Mouse (Mus musculus): Measurements from ENCODE around the gene Ctss. TPM values are rescaled to one million over a fixed set of nuclear protein-coding genes. Genes with fewer than 3 reads are reported as not detected.

The Ctss gene
- total RNA-seq (2018; cell fraction: chromatin; rRNA removed) = 100 to 1,000 TPM; 123 to 423 (median 235) TPM
- total RNA-seq (2018; cell fraction: cytosol; rRNA removed) = 1,000 to 10,000 TPM; 2,639 to 4,991 (median 3,753) TPM
- total RNA-seq (2018; cell fraction: nucleus; rRNA removed) = 1,000 to 10,000 TPM in 25 of 26 experiments, 100 to 1,000 TPM in 1; 662 to 5,760 (median 3,354) TPM
- polyA plus RNA-seq (2018) = 4,472 to 5,209 TPM (median 4,886 TPM) in 3 replicates

DNA sequence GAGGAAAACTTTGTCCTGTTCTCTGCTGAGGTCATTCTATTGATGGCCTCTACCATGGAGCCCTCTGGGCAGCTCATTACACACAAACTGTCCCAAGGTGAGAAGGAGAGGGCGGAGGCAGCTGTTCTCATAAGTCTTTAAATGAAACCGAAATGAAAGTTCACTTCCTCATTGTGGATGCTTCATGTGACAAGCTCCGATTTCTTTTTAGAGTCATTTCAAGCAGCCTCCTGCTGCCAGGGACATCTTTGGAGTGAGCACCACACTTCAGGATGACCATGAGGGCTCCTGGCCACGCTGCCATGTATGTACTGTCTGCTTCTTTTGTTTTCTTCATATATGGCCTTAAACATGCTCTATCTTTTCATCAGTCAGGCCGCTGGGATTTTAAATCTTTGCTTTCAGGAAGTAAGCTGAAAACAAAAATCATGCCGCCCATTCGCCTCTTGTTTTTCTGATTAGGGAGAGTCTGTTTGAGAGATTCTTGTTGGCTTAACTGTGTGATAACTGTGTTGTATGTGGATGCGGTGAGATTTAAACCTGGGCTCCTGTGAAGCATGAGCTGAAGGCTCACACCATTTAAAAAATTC, at the start of gene Ctss:
Ctss (plus strand) TSS at position 165 of the 590 bp plus-strand sequence.
- Histone ChIP-seq H3K79me2 (ENCODE audit: inconsistent target) (peaks cover 86% of the 10 kb centered on the region), H3K27ac (peak within 1 kb of the TSS; percentile 92), H3K36me3 (ENCODE audit: inconsistent target) (peaks cover 8% of the 10 kb centered on the region; the same call in 1 of the 2 replicates), H3K4me3 (ENCODE audit: inconsistent target) (peak within 1 kb of the TSS; percentile 71)
- 8% methylated on average over 8 of the region's 8 CpGs for WGBS (ENCODE audit: missing documents)

DNA sequence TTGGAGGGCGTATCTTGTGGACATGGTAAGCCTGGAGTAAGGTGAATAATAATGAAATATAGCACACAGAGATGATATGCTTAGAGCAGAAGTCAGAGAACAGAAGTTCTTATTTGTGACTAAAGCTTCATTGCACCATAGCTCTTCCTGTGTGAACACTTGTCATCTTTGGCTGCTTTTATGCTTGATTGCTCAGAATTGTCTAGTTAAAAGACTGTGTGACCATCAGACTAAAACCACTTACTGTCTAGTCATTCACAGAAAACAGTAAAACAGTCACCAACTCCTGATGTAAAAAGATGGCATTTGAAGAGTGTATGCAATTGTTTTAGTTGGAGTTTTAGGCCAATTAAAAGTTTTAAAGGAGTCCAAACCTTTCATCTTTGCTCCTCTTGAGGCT, 47.6 kb upstream of the Ctss start:
- 100% methylated on average over 1 of the region's 1 CpGs for WGBS (ENCODE audit: missing documents)
- H3K27ac ChIP-seq = no peak overlapping the region
- H3K4me3 ChIP-seq (ENCODE audit: inconsistent target) = no peak overlapping the region
- no peaks in the 10 kb centered on the region for H3K79me2 ChIP-seq (ENCODE audit: inconsistent target)
- H3K36me3 ChIP-seq (ENCODE audit: inconsistent target) = peaks cover 55% of the 10 kb centered on the region

GRCm38 (mm10) chr3:95486421-95486820, 40.2 kb upstream of the Ctss start:
- Histone ChIP-seq H3K79me2 (ENCODE audit: inconsistent target) (no peaks in the 10 kb centered on the region), H3K36me3 (ENCODE audit: inconsistent target) (peaks cover 53% of the 10 kb centered on the region), H3K4me3 (ENCODE audit: inconsistent target) (no peak overlapping the region), H3K27ac (no peak overlapping the region)
- 9% methylated on average over 2 of the region's 2 CpGs for WGBS (ENCODE audit: missing documents)

- H3K4me3 ChIP-seq (ENCODE audit: inconsistent target) = no peak overlapping the region
- WGBS (ENCODE audit: missing documents) = 97% methylated on average over 3 of the region's 3 CpGs
- no peaks in the 10 kb centered on the region for H3K79me2 ChIP-seq (ENCODE audit: inconsistent target)
- no peak overlapping the region for H3K27ac ChIP-seq
- H3K36me3 ChIP-seq (ENCODE audit: inconsistent target) = peaks cover 61% of the 10 kb centered on the region
These were observed 37.9 kb upstream of the Ctss start for GRCm38 (mm10) chr3:95488679-95489078.

DNA sequence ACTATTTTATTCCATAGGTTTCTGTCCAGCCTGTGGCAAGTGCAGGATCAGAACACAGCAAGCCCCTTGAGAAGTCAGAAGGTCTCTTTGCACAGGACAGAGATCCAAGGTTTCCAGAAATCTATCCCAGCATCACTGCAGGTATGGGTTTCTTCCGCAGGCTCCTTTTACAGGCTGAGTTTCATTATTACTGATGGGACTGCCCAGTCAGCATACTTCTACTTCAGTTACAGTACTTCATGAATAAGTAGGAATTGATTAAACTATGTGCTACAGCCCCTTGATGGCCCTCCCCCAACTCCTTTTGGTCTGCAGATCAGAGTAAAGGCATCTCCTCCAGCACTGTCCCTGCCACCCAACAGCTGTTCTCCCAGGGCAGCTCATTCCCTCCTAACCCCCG, 36.3 kb upstream of the Ctss start:
- Histone ChIP-seq H3K79me2 (ENCODE audit: inconsistent target) (no peaks in the 10 kb centered on the region), H3K4me3 (ENCODE audit: inconsistent target) (no peak overlapping the region), H3K27ac (no peak overlapping the region), H3K36me3 (ENCODE audit: inconsistent target) (peaks cover 47% of the 10 kb centered on the region)
- 100% methylated on average over 2 of the region's 2 CpGs for WGBS (ENCODE audit: missing documents)

DNA sequence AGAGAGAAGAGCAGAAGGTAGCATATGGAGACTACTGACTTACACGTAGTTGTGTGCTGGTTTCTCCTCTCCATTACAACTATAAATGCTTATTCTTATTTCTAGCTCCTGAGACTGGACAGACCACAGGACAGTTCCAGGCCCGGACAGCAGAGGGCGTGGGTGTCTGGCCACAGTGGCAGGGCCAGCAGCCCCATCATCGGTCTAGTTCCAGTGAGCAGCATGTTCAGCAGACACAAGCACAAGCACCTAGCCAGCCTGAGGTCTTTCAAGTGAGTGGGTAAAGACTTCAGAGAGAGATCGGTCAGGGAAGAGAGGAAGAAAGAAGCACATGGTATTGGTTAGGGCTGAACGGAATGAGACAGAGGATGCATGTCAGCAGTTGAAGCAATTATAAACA, 32.2 kb upstream of the Ctss start:
- Histone ChIP-seq H3K79me2 (ENCODE audit: inconsistent target) (no peaks in the 10 kb centered on the region), H3K4me3 (ENCODE audit: inconsistent target) (no peak overlapping the region), H3K27ac (peak overlapping the region; percentile 72), H3K36me3 (ENCODE audit: inconsistent target) (peaks cover 30% of the 10 kb centered on the region)
- 59% methylated on average over 6 of the region's 6 CpGs for WGBS (ENCODE audit: missing documents)

- H3K36me3 ChIP-seq (ENCODE audit: inconsistent target) = no peaks in the 10 kb centered on the region
- peak overlapping the region; percentile 88 for H3K27ac ChIP-seq
- H3K4me3 ChIP-seq (ENCODE audit: inconsistent target) = no peak overlapping the region
- H3K79me2 ChIP-seq (ENCODE audit: inconsistent target) = no peaks in the 10 kb centered on the region
- WGBS (ENCODE audit: missing documents) = 91% methylated on average over 2 of the region's 2 CpGs
These were observed 28.4 kb upstream of the Ctss start for GRCm38 (mm10) chr3:95498229-95498628.

GRCm38 (mm10) chr3:95499024-95499423, 27.6 kb upstream of the Ctss start, which contains the start of gene Ctsk:
Ctsk (plus strand) TSS chr3:95499256.
- H3K79me2 ChIP-seq (ENCODE audit: inconsistent target) = no peaks in the 10 kb centered on the region
- no peak within 1 kb of the TSS for H3K4me3 ChIP-seq (ENCODE audit: inconsistent target)
- no peaks in the 10 kb centered on the region for H3K36me3 ChIP-seq (ENCODE audit: inconsistent target)
- peak within 1 kb of the TSS; percentile 88 for H3K27ac ChIP-seq
- WGBS (ENCODE audit: missing documents) = 95% methylated on average over 7 of the region's 7 CpGs

DNA sequence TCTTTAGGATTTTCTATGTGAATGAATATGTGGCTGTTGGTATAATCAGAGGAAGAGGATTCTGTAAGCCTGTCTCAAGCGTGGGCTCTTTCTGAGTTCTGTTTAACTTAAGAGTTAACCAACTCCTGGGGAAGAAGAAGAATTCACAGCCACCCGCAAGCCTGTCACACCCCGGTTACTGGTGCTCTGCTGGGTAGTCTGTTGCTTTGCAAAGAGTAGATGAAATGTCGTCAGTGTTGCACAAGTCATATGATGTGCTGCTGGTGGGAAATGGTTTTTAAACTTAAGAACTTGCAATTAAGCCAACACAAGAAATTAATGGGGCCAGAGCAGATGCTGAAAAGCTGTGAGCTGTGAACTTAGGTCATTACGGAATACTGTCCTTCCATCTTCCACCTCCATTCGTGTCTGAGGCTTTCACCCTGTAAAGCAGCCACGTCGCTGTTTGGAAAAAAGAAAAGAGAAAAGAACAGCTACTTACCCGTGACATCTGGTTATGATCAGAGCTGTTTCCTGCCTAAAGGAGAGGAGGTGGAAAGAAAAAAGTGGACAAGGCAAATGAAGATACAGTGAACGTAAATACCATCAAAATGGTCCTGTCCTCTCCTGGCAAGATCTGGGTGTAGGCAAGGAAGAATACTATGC, 27.0 kb upstream of the Ctss start:
- 80% methylated on average over 10 of the region's 10 CpGs for WGBS (ENCODE audit: missing documents)
- Histone ChIP-seq H3K27ac (peak overlapping the region; percentile 88), H3K79me2 (ENCODE audit: inconsistent target) (no peaks in the 10 kb centered on the region), H3K36me3 (ENCODE audit: inconsistent target) (no peaks in the 10 kb centered on the region), H3K4me3 (ENCODE audit: inconsistent target) (no peak overlapping the region)

DNA sequence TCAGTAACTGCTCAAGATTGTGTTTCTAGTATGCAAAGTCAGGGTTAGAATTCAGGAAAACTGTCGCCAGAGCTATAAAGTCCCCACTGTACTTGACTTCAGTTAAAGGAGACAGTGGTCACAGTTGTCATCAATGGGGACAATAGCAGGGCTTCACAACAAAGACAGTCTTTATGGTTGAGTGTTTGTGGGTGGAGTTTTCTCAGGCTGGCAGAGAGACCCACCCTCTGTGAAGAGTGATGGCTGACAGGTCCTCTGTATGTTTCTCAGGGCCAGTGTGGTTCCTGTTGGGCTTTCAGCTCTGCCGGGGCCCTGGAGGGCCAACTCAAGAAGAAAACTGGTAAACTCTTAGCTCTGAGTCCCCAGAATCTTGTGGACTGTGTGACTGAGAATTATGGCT, 24.3 kb upstream of the Ctss start:
- H3K36me3 ChIP-seq (ENCODE audit: inconsistent target) = no peaks in the 10 kb centered on the region
- no peaks in the 10 kb centered on the region for H3K79me2 ChIP-seq (ENCODE audit: inconsistent target)
- no peak overlapping the region for H3K27ac ChIP-seq
- H3K4me3 ChIP-seq (ENCODE audit: inconsistent target) = no peak overlapping the region
- 80% methylated on average over 1 of the region's 2 CpGs for WGBS (ENCODE audit: missing documents)

DNA sequence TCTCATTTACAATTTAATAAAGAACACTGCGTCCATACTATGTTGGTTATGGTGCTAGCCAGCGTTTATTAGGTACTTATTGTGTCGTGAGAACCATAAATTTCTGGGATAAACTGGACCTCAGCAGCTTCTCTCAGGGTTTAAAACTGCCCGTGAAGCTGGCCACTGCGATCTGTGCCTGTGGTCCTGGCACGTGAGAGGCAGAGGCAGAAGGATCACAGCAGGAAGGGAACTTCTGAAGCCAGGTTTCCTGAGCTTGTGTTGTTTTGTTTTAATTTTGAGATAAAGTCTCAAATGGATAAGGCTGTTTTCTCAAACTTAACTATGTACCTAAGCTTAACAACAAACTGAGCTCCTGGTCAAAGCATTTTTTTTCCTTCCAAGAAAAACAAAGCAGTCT, 17.2 kb upstream of the Ctss start:
- Histone ChIP-seq H3K27ac (peak overlapping the region; percentile 84), H3K4me3 (ENCODE audit: inconsistent target) (no peak overlapping the region), H3K36me3 (ENCODE audit: inconsistent target) (no peaks in the 10 kb centered on the region), H3K79me2 (ENCODE audit: inconsistent target) (no peaks in the 10 kb centered on the region)
- WGBS (ENCODE audit: missing documents) = 42% methylated on average over 6 of the region's 6 CpGs

GRCm38 (mm10) chr3:95511611-95512180, 14.9 kb upstream of the Ctss start:
- peak overlapping the region; percentile 84 for H3K27ac ChIP-seq
- no peak overlapping the region for H3K4me3 ChIP-seq (ENCODE audit: inconsistent target)
- WGBS (ENCODE audit: missing documents) = 7% methylated on average over 9 of the region's 9 CpGs

GRCm38 (mm10) chr3:95516614-95517041, 10.0 kb upstream of the Ctss start:
- no peak overlapping the region for H3K4me3 ChIP-seq (ENCODE audit: inconsistent target)
- WGBS (ENCODE audit: missing documents) = 97% methylated on average over 3 of the region's 3 CpGs
- no peaks in the 10 kb centered on the region for H3K36me3 ChIP-seq (ENCODE audit: inconsistent target)
- H3K27ac ChIP-seq = peak overlapping the region; percentile 92
- peaks cover 14% of the 10 kb centered on the region; the same call in 1 of the 2 replicates for H3K79me2 ChIP-seq (ENCODE audit: inconsistent target)

More at GRCm38 (mm10) chr3:95511611-95512180, 14.9 kb upstream of the Ctss start:
- no peaks in the 10 kb centered on the region for H3K79me2 ChIP-seq (ENCODE audit: inconsistent target)
- H3K36me3 ChIP-seq (ENCODE audit: inconsistent target) = no peaks in the 10 kb centered on the region

GRCm38 (mm10) chr3:95517493-95517898, 9.1 kb upstream of the Ctss start:
- Histone ChIP-seq H3K36me3 (ENCODE audit: inconsistent target) (no peaks in the 10 kb centered on the region), H3K4me3 (ENCODE audit: inconsistent target) (no peak overlapping the region), H3K27ac (peak overlapping the region; percentile 92), H3K79me2 (ENCODE audit: inconsistent target) (peaks cover 21% of the 10 kb centered on the region; the same call in 1 of the 2 replicates)
- WGBS (ENCODE audit: missing documents) = 29% methylated on average over 9 of the region's 10 CpGs

DNA sequence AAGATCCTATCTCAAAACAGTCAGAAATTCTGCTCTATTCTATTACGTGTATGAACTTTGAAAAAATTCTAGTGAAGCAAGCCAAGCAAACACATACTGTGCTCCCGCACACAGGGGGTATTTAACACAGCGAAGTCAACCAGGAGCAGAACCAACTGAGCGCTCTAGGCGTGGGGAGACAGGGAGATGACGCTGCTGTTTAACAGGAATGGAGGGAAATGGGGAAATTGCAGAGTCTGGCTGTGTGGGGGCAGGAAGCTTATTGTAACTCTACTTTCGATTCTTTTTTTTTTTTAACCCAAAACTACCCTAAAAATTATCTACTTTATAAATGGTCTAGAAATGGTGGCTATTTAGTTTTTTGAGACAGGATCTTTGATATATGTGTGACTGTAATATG, 7.7 kb upstream of the Ctss start:
- no peak overlapping the region for H3K4me3 ChIP-seq (ENCODE audit: inconsistent target)

More for the DNA sequence above, 7.7 kb upstream of the Ctss start:
- H3K36me3 ChIP-seq (ENCODE audit: inconsistent target) = no peaks in the 10 kb centered on the region
- H3K79me2 ChIP-seq (ENCODE audit: inconsistent target) = peaks cover 28% of the 10 kb centered on the region; the same call in 1 of the 2 replicates
- whole genome bisulfite sequencing (ENCODE audit: missing documents) = 2% methylated on average over 7 of the region's 7 CpGs
- peak overlapping the region; percentile 92 for H3K27ac ChIP-seq
